Mouse (Mus musculus) G1E-ER4 (cell line): Measurements from ENCODE around the gene Pdzrn3. TPM values are rescaled to one million over a fixed set of nuclear protein-coding genes. Genes with fewer than 3 reads are reported as not detected.

Experiments
- GATA1 ChIP-seq: IDR thresholded peaks from one replicate; pipeline ENCODE4 v1.8.0; 2012; ENCODE audit warnings: low read length, inconsistent platforms
- polyA plus RNA-seq: library from polyadenylated mRNA; stranded (reverse); fragments of >175 nt; gene quantifications from 2 replicates; pipeline ENCODE4 v1.2.3, GENCODE M21; 2012

Gene Pdzrn3
- polyA plus RNA-seq, 1 experiment: not detected

- no peak for TF ChIP-seq GATA1
These were observed 26.6 kb downstream of the Pdzrn3 start for GRCm38 (mm10) chr6:101351100-101351499.

GRCm38 (mm10) chr6:101350414-101350973 lies 27.2 kb downstream of the Pdzrn3 start:
- no peak for TF ChIP-seq GATA1

GRCm38 (mm10) chr6:101348496-101348895 lies 29.2 kb downstream of the Pdzrn3 start:
- no peak for TF ChIP-seq GATA1

GRCm38 (mm10) chr6:101340051-101340450 lies 37.6 kb downstream of the Pdzrn3 start:
- no peak for TF ChIP-seq GATA1

- TF ChIP-seq GATA1: no peak
These were observed 39.7 kb downstream of the Pdzrn3 start for GRCm38 (mm10) chr6:101337842-101338528.

GRCm38 (mm10) chr6:101336660-101337059 lies 41.0 kb downstream of the Pdzrn3 start:
- no peak for TF ChIP-seq GATA1

- no peak for TF ChIP-seq GATA1
These were observed 42.0 kb downstream of the Pdzrn3 start for GRCm38 (mm10) chr6:101335744-101336143.

GRCm38 (mm10) chr6:101334495-101334894 lies 43.2 kb downstream of the Pdzrn3 start:
- TF ChIP-seq GATA1: no peak

GRCm38 (mm10) chr6:101330392-101330791 lies 47.3 kb downstream of the Pdzrn3 start:
- no peak for TF ChIP-seq GATA1

- TF ChIP-seq GATA1: no peak
These were observed 48.2 kb downstream of the Pdzrn3 start for GRCm38 (mm10) chr6:101329499-101329898.

GRCm38 (mm10) chr6:101328514-101328913 lies 49.2 kb downstream of the Pdzrn3 start:
- TF ChIP-seq GATA1: no peak

- no peak for TF ChIP-seq GATA1
These were observed 50.0 kb downstream of the Pdzrn3 start for GRCm38 (mm10) chr6:101327741-101328140.

- no peak for TF ChIP-seq GATA1
These were observed 50.5 kb downstream of the Pdzrn3 start for GRCm38 (mm10) chr6:101327196-101327595.

- no peak for TF ChIP-seq GATA1
These were observed 51.7 kb downstream of the Pdzrn3 start for GRCm38 (mm10) chr6:101325842-101326639.

GRCm38 (mm10) chr6:101322580-101322979 lies 55.1 kb downstream of the Pdzrn3 start:
- TF ChIP-seq GATA1: no peak

- TF ChIP-seq GATA1: no peak
These were observed 57.3 kb downstream of the Pdzrn3 start for GRCm38 (mm10) chr6:101320386-101320785.
